Mouse (Mus musculus) T-cell, adult 66 days (primary cell): Measurements from ENCODE around the gene Eif4enif1. TPM values are rescaled to one million over a fixed set of nuclear protein-coding genes. Genes with fewer than 3 reads are reported as not detected.

ENCODE experiments used
- total RNA-seq, 2 experiments: library from RNA; stranded (reverse); gene quantifications; 3 replicates in 1 of 2; 4 replicates in 1 of 2; pipeline ENCODE4 v1.2.4; 2023

The Eif4enif1 gene
- total RNA-seq, result 10 to 100 TPM; 79.6 to 88.3 TPM

GRCm38 (mm10) chr11:3202231-3202701 is at the start of gene Eif4enif1:
Gene Eif4enif1 (plus strand): TSS chr11:3202392.

GRCm38 (mm10) chr11:3193363-3193762 is 8.8 kb upstream of the Eif4enif1 start, which contains the start of gene Sfi1:
Gene Sfi1 (minus strand): TSS chr11:3193463.

GRCm38 (mm10) chr11:3266079-3266685 is 64.0 kb downstream of the Eif4enif1 start, which contains the start of gene Drg1:
Gene Drg1 (minus strand): TSS chr11:3266415.

DNA sequence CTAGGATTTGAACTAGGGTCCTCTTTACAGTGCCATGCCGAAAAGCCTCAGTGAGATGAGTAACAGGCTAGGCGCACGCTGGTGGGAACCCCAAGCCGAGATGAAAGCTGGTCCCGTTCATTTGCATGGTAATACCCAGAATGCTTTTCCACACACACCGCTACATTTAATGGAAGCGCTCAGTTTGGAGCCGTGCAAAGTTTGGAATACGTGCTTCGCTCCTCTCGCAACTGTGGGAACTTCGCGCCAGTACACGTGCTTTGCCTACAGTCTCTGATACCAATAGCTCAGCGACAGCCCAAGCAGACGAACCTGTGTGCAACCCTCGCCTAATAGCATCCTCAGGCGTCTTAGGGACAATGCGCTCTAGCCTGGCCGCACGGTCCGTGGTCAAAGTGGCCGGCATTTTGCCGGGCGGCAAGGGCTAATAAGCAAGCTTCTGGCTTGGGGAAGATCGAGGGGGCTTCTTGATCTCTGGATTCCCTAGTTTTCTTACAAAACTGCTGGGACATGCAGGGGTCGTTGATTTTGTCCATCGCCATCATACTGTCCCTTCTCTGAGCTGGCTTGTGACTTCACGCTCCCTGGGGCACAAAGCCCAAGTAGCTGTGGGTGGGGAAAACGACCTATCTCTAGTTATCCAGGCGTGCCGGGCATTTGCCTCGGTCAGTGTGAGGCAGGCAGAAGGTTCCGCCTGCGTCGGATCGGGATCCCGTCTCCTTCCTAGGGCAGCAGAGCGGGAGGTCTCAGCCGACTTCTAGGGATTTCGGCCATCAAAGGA is 86.5 kb downstream of the Eif4enif1 start, which contains the start of gene Patz1:
Gene Patz1 (plus strand): TSS at position 354 of the 781 bp plus-strand sequence.

Other genes starting within 250 kb of the Eif4enif1 start
- gene Sfi1, start 8.9 kb upstream of the Eif4enif1 start, total RNA-seq, result 100 to 1,000 TPM; 184 to 226 TPM
- gene Drg1, start 64.0 kb downstream of the Eif4enif1 start, total RNA-seq, result 10 to 100 TPM; 67.6 to 77.4 TPM
- gene Patz1, start 86.5 kb downstream of the Eif4enif1 start, total RNA-seq, result 10 to 100 TPM; 87.2 to 87.9 TPM
- gene Pik3ip1, start 128.0 kb downstream of the Eif4enif1 start, total RNA-seq, result 100 to 1,000 TPM; 288 to 304 TPM
- 100 to 1,000 TPM; 123 to 131 TPM for gene Limk2, start 206.8 kb downstream of the Eif4enif1 start, total RNA-seq
- 10 to 100 TPM; 13.0 to 18.8 TPM for gene Rnf185, start 250.0 kb downstream of the Eif4enif1 start, total RNA-seq